Mouse (Mus musculus) inflammation-experienced regulatory T-cells, adult 6 months (primary cell): ENCODE measurements around the gene Creb5. TPM values are rescaled to one million over a fixed set of nuclear protein-coding genes. Genes with fewer than 3 reads are reported as not detected.
A peak's percentile ranks its signal among the peaks of the same experiment; 100 is the strongest.

ENCODE experiments used
- ATAC-seq: one replicate; pipeline ENCODE4 v1.8.0; 2017
- polyA plus RNA-seq, 3 experiments: library from polyadenylated mRNA; unstranded; fragments of 100-300 nt; shearing (Covaris generic); gene quantifications; one replicate each; pipeline ENCODE4 v1.2.1; 2017

The Creb5 gene
- polyA plus RNA-seq, 3 experiments from 2014 or later, result 0.27 to 0.41 TPM; not detected in 1

- no peak for ATAC-seq
Measured at GRCm38 (mm10) chr6:53495667-53496066, 208.6 kb downstream of the Creb5 start.

GRCm38 (mm10) chr6:53496325-53496753 is 209.3 kb downstream of the Creb5 start:
- no peak for ATAC-seq

GRCm38 (mm10) chr6:53497904-53498536 is 210.9 kb downstream of the Creb5 start:
- ATAC-seq, result peak; percentile 73

GRCm38 (mm10) chr6:53499621-53500295 is 212.7 kb downstream of the Creb5 start:
- no peak for ATAC-seq

- no peak for ATAC-seq
Measured at GRCm38 (mm10) chr6:53501236-53501635, 214.2 kb downstream of the Creb5 start.

- ATAC-seq, result no peak
Measured at GRCm38 (mm10) chr6:53506947-53507564, 220.0 kb downstream of the Creb5 start.

GRCm38 (mm10) chr6:53508847-53509494 is 221.9 kb downstream of the Creb5 start:
- no peak for ATAC-seq

GRCm38 (mm10) chr6:53510005-53510404 is 222.9 kb downstream of the Creb5 start:
- no peak for ATAC-seq

GRCm38 (mm10) chr6:53512226-53512625 is 225.2 kb downstream of the Creb5 start:
- ATAC-seq, result no peak

- no peak for ATAC-seq
Measured at GRCm38 (mm10) chr6:53513380-53513779, 226.3 kb downstream of the Creb5 start.

- no peak for ATAC-seq
Measured at GRCm38 (mm10) chr6:53514862-53515261, 227.8 kb downstream of the Creb5 start.

GRCm38 (mm10) chr6:53515611-53516010 is 228.5 kb downstream of the Creb5 start:
- no peak for ATAC-seq

- ATAC-seq, result no peak
Measured at GRCm38 (mm10) chr6:53517371-53517945, 230.4 kb downstream of the Creb5 start.

- no peak for ATAC-seq
Measured at GRCm38 (mm10) chr6:53523743-53524497, 236.8 kb downstream of the Creb5 start.

- ATAC-seq, result no peak
Measured at GRCm38 (mm10) chr6:53526460-53526859, 239.4 kb downstream of the Creb5 start.

GRCm38 (mm10) chr6:53530742-53531141 is 243.7 kb downstream of the Creb5 start:
- no peak for ATAC-seq

GRCm38 (mm10) chr6:53531461-53531860 is 244.4 kb downstream of the Creb5 start:
- no peak for ATAC-seq

GRCm38 (mm10) chr6:53537530-53537929 is 250.5 kb downstream of the Creb5 start:
- no peak for ATAC-seq

GRCm38 (mm10) chr6:53541798-53542197 is 254.7 kb downstream of the Creb5 start:
- no peak for ATAC-seq

- ATAC-seq, result no peak
Measured at GRCm38 (mm10) chr6:53545483-53545900, 258.4 kb downstream of the Creb5 start.

GRCm38 (mm10) chr6:53545989-53546388 is 258.9 kb downstream of the Creb5 start:
- no peak for ATAC-seq

GRCm38 (mm10) chr6:53548236-53548635 is 261.2 kb downstream of the Creb5 start:
- no peak for ATAC-seq
